Mouse (Mus musculus): Measurements from ENCODE around the gene Slc43a1.
"Not testable (repeated sequence)": the region's sequence is repeated elsewhere in the genome, so short reads cannot be mapped to it uniquely, and the experiment has no call there.

Slc43a1 gene

DNA sequence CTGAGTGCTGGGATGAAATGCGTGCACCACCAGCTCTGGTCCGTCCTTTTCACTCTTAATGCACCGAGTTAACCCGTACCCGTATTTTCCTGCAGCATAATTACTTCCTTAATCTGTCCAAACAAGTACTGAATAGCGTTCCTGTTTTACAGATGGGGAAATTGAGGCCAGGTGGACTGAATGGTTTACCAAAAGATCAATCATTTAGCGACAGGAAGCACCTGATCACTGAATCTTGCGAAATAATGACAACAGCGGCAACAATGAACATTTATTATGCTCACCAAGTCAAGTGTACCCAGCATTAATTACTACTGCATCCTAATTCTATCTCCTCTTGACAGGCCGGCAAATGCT lies at the start of gene Slc43a1:
Slc43a1 (plus strand) TSS at position 258 of the 357 bp plus-strand sequence.
- no peak for DNase-seq (ENCODE audit: low spot score)

DNA sequence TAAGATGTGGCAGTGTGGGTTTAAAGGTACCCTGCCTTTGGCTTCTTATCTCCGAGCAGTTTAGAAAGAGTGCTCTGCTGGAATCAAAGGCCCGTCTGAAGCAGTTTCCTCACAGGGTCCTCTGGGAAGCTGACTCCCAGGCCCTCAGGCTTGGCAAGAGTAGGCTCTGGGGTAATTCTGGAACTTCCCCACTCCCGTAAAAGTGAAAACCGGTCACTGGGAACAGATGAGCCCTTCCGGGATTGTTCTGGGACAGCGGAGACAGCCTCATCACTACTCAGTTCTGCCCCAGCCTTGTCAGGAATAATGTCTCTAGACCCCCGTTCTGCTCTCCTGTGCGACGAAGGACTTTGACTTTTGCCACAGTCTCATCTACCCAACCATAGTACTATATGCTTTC lies 48.2 kb upstream of the Slc43a1 start:
- DNase-seq (ENCODE audit: low spot score), result no peak

DNA sequence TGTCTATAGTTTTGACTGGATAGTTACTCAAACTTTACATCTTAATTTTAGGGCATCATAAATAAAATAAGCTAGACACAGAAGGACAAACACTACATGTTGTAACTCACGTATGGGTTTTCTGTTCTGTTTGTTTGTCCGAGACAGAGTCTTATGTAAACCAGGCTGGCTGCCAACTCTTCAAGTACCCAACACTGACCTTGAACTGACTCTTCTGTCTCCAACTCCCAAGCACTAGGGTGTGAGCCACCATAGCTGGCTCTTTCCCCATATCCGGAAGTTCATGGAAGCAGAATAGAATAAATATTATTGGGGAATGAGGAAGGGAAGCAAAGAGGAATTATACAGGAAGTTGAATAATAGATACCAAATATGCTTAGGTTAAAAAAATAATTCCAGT lies 46.1 kb upstream of the Slc43a1 start:
- DNase-seq (ENCODE audit: low spot score), result no peak

DNA sequence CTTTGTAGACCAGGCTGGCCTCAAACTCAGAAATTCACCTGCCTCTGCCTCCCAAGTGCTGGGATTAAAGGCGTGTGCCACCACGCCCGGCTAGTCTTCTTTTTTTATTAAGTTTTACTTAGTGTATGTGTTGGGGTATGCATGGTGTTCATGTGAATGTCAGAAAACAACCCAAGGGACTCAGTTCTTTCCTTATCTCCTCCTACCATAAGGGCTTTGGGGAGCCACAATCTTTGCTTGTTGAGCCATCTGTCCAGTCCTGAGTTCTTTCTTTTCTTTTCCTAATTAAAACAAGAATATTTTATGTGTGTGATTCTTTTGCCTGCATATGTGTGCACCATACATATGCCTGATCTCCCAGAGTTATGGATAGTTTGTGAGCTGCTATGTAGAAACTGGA lies 45.5 kb upstream of the Slc43a1 start:
- no peak for DNase-seq (ENCODE audit: low spot score)

DNA sequence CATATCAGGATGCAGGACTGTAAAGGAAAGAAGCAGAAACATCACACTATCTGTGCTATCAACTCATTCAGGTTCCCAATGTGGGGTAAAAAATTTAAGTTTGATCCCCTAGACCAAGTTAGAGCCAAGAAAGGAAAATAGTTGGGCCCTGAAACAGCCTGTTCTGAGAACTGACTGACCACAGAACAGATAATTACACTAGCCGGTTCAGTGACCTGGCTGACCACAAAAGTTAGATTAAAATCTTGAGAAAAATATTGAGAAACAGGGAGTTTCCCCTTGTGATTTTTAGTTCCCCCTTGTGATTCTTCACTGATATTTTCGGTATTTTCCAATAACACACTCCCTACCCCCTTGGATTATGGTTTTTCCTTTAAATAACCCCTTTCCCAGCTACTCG lies 44.8 kb upstream of the Slc43a1 start:
- DNase-seq (ENCODE audit: low spot score), result no peak

DNA sequence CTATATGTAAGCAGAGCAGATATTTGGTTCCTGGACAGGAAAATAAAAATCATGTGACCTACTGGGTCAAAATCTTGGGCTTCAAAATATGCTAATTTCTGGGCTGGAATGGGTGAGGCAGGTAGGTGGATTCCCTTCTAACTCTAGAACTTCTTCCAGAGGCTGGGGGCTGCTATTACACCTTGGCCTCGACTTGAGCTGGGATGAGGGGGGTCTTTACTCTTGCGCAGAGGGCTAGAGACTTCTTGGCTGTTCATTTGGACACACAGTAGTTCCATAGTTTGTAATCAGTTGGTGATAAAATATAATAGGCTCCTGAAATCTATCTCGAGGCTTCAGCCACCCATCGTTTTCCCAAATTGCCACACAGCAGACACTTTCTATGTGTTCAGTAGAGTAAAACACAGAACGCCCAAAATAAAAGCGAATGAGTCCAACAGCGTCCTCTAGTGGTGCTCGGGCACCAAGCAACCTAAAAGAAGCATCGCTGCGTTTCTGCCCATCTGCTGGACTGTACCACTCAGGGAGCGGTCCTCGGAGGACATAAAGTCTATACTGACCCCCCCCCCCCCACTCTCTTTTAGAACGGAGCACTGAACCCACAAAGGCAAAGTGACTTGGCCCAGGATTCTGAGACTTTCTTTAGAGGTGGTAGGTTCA lies 40.7 kb upstream of the Slc43a1 start:
- DNase-seq (ENCODE audit: low spot score), result no peak

DNA sequence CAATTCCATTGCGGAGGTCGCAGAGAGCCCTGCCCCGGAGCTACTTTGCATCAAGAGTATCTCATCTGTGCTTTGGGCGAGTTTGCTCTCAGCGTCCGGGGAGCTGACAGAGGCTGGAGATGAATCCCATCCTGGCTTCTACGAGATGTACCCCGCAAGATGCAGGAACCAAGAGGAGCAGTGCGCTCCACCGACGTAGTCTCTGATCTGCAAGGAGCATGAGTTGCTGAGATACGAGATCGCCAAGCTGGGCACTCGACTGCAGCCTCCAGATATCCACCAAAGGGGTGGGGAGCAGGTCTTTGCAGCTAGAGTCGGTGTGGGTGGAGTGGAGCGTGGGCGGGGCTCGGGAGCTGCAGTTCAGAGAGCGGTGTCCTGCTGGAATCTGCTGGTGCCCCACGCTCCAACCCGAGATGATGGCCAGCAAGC lies 40.1 kb upstream of the Slc43a1 start, which contains the start of gene Ube2l6:
Ube2l6 (plus strand) TSS at position 336 of the 429 bp plus-strand sequence.
- no peak for DNase-seq (ENCODE audit: low spot score)

DNA sequence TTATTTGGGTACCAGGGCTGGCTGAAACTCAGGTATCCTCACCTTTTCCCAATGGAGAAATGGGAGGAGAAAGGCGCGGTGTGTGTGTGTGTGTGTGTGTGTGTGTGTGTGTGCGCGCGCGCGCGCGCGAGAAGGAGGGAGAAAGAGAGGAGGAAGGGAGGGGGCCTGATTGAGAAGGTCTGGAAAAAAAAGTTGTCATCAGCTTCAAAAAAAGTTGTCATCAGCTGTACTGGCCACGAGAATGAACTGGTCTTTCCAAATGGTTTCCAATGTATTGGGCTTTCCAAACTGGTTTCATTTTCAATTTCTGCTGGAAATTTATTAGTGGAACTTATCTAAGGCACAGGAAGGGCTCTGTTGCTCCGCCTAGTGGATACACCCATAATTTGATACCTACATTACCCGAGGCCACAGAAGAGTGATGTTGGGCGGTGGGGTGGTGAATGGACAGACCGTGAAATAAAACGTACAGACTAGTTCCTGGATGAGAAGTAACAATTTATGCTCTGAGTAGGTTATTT lies 39.5 kb upstream of the Slc43a1 start:
- no peak for DNase-seq (ENCODE audit: low spot score)

DNA sequence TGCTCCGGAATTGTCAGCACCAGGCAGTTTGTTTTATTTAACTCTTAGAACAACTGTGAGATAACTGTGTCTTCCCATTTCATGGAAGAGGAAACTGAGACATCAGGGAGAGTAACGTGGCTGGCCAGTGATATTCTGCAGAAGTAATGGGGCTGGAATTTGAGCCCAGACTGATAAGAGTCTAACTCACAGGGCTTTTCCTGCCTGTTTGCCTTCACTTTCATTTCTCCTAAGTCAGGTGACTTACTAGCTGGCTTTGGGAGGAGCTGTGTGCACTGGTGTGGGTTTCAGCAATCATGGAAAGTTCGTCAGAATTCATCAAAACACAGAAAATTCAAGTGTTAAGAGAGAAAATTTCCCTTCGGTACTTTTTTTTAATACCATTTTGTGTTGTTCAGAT lies 38.3 kb upstream of the Slc43a1 start:
- no peak for DNase-seq (ENCODE audit: low spot score)

DNA sequence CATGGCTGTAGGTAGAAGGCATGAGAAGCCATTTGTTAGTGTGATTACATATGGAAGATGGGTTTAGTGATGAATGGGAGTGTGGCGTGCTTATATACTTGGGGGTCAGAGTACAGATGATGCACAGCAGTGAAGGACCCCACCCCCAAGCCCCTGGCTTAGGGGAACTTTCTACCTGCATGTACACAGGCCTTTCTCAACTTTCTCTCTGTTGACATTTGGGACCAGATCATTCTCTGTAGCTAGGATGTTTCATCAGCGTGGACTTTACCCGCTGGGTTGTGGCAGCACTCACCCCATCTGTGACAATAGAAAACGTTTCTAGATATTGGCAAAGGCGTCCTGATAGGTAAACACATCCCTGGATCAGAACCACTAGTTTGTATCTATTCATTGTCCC lies 37.4 kb upstream of the Slc43a1 start:
- not testable (repeated sequence) for DNase-seq (ENCODE audit: low spot score)

DNA sequence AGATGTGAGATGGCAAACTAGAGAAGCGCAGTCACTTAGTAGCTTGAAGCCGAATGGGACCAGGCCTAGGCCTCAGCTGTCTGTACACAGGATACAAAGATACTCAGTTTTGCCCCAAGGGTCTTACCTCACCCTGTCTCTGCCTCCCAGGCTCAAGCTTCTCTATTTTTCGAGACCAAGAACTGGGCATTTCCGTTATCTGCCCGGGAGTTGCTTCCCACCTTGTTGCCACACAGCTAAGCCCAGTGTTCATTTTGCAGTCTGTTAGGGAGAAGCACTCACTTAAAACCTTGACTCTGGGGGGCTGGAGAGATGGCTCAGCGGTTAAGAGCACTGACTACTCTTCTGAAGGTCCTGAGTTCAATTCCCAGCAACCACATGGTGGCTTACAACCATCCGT lies 34.7 kb upstream of the Slc43a1 start:
- no peak for DNase-seq (ENCODE audit: low spot score)

DNA sequence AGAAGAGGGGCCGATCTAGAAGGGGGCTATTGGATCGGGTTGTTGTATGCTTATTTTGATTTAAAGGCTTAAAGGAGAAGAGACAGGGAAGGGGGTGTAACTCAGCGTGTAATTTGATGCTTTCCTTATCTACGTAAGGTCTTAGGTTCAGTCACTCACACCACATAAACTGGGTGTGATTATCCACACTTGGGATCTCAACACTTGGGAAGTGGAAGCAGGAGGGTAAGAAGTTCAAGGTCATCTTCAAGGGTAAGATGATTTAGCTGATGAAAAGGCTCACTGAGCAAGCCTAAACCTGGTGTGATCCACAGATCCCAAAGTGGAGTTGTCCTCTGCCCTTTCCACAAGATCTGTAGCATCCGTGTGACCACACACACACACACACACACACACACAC lies 32.1 kb upstream of the Slc43a1 start:
- DNase-seq (ENCODE audit: low spot score), result no peak

DNA sequence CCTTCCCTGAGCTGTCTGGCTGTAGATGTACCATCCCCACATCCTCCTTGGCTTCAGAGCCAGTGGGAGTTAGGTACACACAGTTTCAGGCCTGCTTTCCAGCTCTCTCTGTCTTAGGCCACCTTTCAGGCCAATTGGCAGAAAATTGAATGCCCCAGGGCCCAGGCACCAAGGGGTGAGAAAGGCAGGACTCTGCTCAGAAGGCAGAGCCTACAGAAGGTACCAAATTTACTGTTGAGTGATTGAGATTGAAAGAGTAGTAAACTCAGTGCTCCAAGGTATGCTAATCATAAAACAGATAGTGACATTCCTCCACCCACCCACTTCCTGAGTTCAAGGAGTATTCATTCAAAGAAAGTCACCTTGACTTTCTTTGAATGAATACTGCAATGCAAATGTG lies 29.3 kb upstream of the Slc43a1 start:
- no peak for DNase-seq (ENCODE audit: low spot score)

DNA sequence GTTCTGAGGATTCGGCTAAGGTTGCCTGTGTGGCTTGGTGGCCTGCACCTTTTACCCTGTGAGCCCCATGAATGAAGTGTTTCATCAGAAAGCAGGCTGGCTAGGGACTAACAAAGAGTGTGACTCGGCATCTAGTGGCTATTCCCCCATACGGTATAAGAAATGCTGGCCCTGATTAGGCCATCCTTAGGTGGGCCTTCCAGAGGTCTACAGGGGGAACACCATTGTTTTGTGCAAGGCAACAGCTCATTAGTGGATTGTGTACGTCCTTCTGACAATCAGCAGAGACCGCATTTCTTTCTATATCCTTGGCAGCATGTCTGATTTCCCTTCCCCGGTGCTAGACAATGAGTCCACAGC lies 28.1 kb upstream of the Slc43a1 start:
- no peak for DNase-seq (ENCODE audit: low spot score)

DNA sequence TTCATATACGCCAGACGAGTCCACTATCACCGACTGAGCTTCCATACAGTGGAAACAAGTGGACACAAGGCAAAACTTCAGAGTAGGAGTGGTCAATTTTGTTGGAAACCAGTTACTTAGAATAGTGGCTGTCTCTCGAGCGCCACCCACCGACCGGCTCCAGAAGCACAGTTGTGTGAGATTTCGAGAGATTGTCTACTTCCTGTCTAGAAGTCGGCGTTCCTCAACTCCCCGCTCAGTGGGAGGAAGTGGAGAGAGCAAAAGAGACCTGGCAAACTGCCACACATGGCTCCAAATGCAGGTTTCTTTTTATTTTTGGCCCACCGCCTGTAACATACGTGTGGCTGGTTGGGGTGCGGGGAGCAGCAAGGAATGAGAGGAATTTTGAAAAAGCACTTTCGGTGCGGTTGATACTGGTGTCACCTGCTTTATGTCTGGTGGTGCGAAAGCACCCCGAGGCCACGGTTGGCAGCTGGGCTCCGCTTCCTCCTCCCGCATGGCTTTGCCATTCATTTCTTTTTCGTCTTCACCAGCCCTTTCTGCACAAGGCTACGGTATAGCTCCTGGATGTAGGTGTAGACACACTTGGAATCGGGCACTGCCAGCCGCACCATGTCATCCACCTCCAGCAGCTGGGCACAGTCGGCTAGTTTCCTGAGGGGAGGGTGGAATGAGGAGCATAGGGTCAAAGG lies 27.6 kb upstream of the Slc43a1 start:
- peak; percentile 45 for DNase-seq (ENCODE audit: low spot score)

DNA sequence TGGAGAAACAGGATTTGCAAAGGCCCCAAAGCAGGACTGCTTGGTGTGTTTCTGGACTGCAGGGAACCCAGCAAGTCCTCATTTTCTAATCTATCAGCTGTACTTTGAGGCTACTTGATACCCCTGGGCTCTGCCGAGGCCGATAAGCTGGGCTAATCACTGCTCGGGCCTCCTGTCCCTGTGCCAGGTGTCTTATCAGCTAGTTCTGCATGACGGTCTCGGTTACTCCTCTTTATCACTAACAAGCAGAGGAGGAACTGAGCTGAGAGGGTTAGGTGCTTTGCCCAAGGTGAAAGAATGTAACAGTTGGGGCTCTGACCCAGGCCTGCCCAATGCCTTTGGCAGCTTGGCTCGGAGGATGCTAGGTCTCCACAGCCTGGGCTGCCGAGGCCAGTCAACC lies 26.8 kb upstream of the Slc43a1 start:
- no peak for DNase-seq (ENCODE audit: low spot score)

DNA sequence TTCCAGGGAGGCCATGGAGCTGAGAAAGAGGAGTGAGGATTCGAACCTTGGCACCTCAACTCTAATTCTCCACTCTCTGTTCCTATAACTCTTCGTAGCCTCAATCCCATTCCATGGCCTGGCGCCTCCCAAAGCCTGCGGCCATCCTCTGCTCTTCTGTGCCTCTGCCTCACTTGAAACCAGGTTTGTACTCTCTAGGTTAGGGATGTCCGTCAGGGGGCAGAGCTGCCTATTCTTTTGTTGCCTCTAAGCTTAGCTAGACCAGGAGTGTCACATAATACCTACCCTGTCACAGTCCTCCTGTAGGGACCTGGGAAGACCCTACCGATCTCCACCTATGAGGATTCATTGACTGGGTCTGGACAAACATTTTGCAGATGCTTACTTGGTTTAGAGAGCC lies 26.0 kb upstream of the Slc43a1 start:
- no peak for DNase-seq (ENCODE audit: low spot score)

DNA sequence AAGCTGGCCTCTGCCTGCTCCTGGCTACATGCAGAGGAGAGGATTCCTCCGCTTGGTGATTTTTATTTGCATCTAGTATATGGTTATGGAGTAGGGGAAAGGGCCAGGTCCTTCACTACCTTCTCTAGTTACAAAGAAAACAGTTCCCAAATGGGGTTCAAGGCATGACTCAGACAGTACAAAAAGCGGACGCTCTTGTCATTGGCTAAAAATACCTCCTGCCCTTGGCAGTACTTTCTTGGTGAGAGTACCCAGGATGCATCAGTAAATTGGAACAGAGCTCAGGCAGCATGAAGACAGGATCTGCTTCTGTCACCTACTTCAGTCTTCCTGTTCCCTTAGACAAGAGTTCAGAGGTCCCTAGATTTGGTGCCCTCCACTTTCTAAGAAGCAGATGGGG lies 18.8 kb upstream of the Slc43a1 start:
- DNase-seq (ENCODE audit: low spot score), result no peak

DNA sequence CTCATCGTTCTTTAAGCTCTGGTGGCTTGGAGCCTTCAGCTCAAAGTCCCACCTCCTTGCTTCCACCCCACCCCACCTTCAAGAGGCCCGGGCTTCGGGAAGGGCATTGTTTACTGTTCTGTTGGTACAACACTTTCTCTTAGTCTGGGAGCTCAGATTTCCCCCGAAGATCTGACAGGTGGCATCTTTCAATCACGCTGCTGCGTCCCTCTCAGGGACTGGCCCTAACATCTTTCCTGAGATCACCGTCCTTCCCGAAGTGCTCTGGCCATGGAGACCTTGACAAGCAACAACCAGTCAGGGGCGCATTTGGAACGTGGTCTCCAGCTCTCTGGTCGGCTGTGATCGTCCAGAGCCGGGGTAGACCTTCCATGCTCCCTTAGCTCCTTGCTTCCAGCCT lies 16.1 kb upstream of the Slc43a1 start, which contains the start of gene Smtnl1:
Smtnl1 (minus strand) TSS at position 101 of the 400 bp plus-strand sequence.
- DNase-seq (ENCODE audit: low spot score), result no peak

DNA sequence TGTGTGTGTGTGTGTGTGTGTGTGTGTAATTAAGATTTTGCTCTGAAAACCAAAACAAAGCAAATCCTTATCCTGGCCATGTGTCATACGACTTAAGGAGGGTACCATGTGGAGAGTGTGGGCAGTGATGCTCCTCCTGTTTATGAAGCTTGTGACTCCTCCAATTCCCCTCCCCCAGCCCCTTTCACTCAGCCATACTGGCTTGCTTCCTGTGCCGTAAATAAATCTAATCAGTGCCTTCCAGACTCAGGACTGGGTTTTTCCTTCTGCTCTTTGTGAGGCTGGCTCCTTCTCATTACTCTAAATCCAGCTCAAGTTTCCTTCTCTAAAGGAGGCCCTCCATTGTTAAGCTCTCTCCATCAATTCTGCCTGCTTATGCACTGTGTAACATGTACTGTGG lies 15.4 kb upstream of the Slc43a1 start:
- no peak for DNase-seq (ENCODE audit: low spot score)

DNA sequence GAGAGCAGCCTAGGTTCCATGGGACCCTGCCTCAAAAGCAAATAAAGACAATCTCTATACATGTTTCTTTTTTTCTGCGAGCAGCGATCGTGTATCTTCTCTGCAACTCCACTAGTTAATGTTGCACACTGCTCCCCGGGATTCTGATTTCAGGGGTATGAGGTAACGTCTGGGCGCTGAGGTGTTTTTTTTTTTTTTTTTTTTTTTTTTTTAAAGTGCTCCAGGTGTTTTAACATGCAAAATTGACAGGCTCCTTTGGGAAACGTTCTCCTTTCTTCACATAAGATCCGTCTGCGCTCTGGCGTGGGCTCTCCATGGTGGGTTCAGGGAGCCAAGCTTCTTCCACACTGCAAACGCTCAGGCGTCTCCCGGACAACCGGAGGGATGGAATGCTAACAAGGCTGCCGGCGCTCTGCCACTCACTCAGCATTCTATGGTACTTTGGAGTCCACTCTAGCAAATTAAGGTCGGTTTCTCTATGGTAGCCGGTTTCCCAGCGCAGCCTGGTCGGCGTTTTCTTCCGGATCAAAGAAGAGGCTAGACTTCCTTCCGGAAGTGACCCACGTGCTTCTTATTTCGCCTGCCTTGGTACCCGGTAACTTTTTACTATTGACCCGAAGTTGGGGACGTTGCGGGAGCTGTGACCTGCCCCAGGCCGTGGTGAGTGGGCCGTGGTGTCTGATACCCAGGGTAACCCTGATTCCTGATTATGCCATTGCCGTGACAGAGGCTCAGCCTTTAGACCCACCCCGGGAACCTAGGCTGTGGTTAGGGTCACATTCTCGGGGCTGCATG lies 12.0 kb upstream of the Slc43a1 start, which contains the start of gene Timm10:
Timm10 (plus strand) TSS at position 510 of the 795 bp plus-strand sequence.
- DNase-seq (ENCODE audit: low spot score), result peak; percentile 30

DNA sequence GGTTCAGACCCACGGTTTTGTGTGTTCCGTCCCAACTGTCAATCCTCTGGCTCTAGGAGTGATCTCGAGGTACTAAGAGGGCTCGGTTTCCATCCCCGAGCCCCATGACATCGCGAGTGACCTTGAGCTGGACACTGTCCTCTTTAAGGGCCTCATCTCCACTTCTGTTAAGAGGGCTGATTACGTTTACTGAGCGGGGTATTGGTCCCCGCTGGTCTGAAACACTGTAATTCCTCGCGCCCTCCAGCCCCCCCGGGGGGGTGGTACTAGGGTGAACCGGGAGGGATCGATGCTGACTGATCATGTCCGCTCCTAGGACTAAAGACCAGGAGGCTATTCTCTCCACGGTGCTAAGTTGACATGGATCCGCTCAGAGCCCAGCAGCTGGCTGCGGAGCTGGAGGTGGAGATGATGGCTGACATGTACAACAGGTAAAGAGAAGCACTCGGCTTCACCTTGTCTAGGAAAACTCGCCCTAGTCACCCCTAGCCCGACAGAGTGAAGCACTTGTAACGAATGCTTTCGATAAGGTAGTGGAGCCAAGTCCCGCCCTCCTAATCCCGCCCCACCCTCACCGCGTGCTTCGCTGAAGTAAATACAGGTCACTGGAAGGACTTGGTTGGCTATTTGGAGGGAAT lies 11.2 kb upstream of the Slc43a1 start:
- DNase-seq (ENCODE audit: low spot score), result no peak
